In the genomic region with DNA sequence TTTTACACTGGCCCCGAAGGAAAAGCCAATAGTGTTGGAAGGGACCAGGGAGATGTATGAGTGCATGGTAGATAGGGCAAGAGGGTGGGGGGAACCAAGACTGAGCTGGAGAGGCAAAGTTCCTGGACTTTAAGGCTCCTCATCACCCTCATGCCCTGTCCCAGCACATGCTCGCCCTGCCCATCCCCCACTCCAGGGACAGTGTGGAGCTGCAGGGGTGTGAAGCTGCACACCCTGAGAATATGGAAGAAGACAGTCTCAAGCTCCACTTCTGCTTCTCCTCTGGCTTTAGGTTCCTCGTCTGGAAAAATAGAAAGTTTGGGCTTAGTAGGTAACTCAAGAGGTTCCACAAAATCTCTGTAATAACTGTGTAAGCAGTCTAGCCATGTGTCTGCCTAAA, we compare ENCODE assay signal across 11 mouse cellular contexts.
DNase-seq lines count a peak whose midpoint lies in the region; ATAC-seq and TF ChIP-seq lines count a peak whose summit lies in the region.
"Had no signal": no experiment of that assay in that cellular context is flagged by ENCODE, and none has a peak within 500 bp of the region (broad histone marks: within the 10 kb centered on the region; RNA-seq: fewer than 3 reads in every experiment).

No protein-coding gene starts in this region.

- WGBS in heart, postnatal 0 days = 57% methylated on average over 3 of the region's 3 CpGs

- no peak overlapping the region for H3K4me3 ChIP-seq in heart, postnatal 0 days (ENCODE audit: low read depth, low read length)
- no peak overlapping the region for H3K4me3 ChIP-seq in layer of hippocampus, adult 2 months
- H3K4me3 ChIP-seq: erythroblast, embryonic 14.5 days; heart, embryonic 15.5 days; lung, embryonic 15.5 days had no signal

- H3K36me3 ChIP-seq in heart, postnatal 0 days (replicated peaks; ENCODE audit: control insufficient read depth, insufficient read depth, low read length) = no peaks in the 10 kb centered on the region
- H3K36me3 ChIP-seq: heart, embryonic 15.5 days; lung, embryonic 15.5 days had no signal

- ATAC-seq in heart, postnatal 0 days (ENCODE audit: insufficient read depth, low read depth) = no peak
- ATAC-seq in granulocyte monocyte progenitor cell, adult 5-6 weeks (replicated peaks; ENCODE audit: poor library complexity, severe bottlenecking) = peak; percentile 28
- ATAC-seq in monocyte, adult 5-6 weeks (replicated peaks; ENCODE audit: insufficient number of reproducible peaks, low FRiP score, low TSS enrichment, poor library complexity, severe bottlenecking) = peak; percentile 32; the same call in 1 of the 2 replicates

- H3K27ac ChIP-seq in heart, postnatal 0 days (ENCODE audit: low read depth) = peak overlapping the region; percentile 66; the same call in 1 of the 2 replicates
- peak overlapping the region; percentile 10; the same call in 1 of the 2 replicates for H3K27ac ChIP-seq in layer of hippocampus, adult 2 months
- H3K27ac ChIP-seq: lung, embryonic 15.5 days had no signal

- H3K9ac ChIP-seq in heart, postnatal 0 days (replicated peaks; ENCODE audit: low read depth, low read length) = no peak overlapping the region
- H3K9ac ChIP-seq: heart, embryonic 15.5 days; lung, embryonic 15.5 days had no signal

- H3K27me3 ChIP-seq in heart, postnatal 0 days (ENCODE audit: control insufficient read depth, insufficient read depth, low read length) = no peaks in the 10 kb centered on the region
- H3K27me3 ChIP-seq: heart, embryonic 15.5 days; lung, embryonic 15.5 days had no signal

- TF ChIP-seq EP300 in heart, postnatal 0 days (IDR thresholded peaks at IDR 0.05; ENCODE audit: low read depth) = no peak

- H3K4me1 ChIP-seq in heart, postnatal 0 days (ENCODE audit: control insufficient read depth, insufficient read depth) = peaks cover 33% of the 10 kb centered on the region

- intact Hi-C loops in left cerebral cortex, postnatal 14 days (cut with DNase I) = no loop called here

- DNase-seq in heart, postnatal 0 days (ENCODE audit: low spot score) = no peak
- no peak for DNase-seq in heart, postnatal 4 days
- DNase-seq in layer of hippocampus, adult 2 months (ENCODE audit: low spot score in 2 of 2) = no peak
- DNase-seq in layer of hippocampus, adult 18-20 months (ENCODE audit: low spot score in 2 of 2) = no peak
- DNase-seq in left cerebral cortex, postnatal 14 days (ENCODE audit: low spot score in 2 of 2) = no peak
- DNase-seq: kidney, postnatal 25 days had no signal

- no peak for TF ChIP-seq CTCF in heart, postnatal 0 days (IDR thresholded peaks at IDR 0.05; ENCODE audit: low read depth)
- no peak for TF ChIP-seq CTCF in layer of hippocampus, adult 2 months (conservative IDR thresholded peaks at IDR 0.05)

- no peaks in the 10 kb centered on the region for H3K9me3 ChIP-seq in heart, postnatal 0 days (replicated peaks; ENCODE audit: control insufficient read depth, low read length)
- H3K9me3 ChIP-seq: heart, embryonic 15.5 days; lung, embryonic 15.5 days had no signal

- no peak overlapping the region for H3K4me2 ChIP-seq in heart, postnatal 0 days (ENCODE audit: low read depth, low read length)
- H3K4me2 ChIP-seq: heart, embryonic 15.5 days; lung, embryonic 15.5 days had no signal
